Mouse (Mus musculus) ovary, postnatal 36 days (tissue): ENCODE data around the gene Thbs1.
"Not testable (repeated sequence)": the region's sequence is repeated elsewhere in the genome, so short reads cannot be mapped to it uniquely, and the experiment has no call there.

Experiments
- DNase-seq: peaks from one replicate; pipeline ENCODE4 v3.0.0; 2022; ENCODE audit warnings: low spot score, mixed read lengths

The Thbs1 gene

DNA sequence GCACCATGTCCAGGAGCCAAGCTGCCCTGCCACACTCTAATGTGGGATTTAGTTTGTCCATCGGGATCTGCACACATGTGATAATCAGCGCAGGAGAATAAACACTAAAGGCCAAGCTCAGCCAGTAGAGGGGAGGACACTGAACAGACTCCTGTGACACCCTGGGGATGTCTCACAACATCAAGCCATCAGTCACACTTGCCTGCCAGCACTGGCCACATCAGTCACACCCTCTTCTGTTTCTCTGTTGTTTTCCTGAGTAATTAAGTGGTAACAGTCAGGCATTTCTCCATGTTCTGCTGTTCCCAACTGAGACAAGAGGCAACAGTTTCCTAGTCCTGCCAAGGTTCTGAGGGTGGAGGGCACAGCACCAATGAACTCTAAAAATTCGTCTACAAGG is 36.1 kb downstream of the Thbs1 start:
- DNase-seq = not testable (repeated sequence)

DNA sequence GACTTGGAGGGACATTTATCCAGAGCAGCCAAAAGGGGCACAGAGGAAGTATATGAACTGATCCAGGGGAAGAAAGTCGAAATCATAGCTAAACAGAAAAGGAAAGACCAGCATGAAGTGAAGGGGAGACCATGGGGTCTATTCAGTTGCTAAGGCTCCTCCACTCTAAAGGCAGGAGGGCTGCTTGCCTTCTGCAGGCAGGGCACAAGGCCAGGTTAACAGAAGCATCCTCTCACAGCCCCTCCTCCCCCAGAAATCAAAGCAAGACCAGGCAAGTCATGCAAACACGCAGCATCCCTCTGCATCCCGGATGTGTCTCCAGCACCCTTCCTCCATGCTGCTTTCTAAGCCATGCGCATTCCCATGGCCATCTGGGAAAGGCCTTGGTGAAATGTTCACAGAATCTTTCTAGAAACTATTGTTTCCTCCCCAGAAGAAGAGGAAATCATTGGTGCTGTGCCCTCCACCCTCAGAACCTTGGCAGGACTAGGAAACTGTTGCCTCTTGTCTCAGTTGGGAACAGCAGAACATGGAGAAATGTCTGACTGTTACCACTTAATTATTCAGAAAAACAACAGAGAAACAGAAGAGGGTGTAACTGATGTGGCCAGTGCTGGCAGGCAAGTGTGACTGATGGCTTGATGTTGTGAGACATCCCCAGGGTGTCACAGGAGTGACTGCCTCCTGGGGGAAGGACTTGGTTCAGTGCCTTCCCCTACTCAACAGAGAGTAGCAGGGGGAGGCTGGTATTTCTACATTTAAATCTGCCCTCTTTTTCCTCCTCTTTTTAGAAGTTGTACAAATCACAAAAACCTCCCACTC is 36.9 kb downstream of the Thbs1 start:
- DNase-seq = no peak

DNA sequence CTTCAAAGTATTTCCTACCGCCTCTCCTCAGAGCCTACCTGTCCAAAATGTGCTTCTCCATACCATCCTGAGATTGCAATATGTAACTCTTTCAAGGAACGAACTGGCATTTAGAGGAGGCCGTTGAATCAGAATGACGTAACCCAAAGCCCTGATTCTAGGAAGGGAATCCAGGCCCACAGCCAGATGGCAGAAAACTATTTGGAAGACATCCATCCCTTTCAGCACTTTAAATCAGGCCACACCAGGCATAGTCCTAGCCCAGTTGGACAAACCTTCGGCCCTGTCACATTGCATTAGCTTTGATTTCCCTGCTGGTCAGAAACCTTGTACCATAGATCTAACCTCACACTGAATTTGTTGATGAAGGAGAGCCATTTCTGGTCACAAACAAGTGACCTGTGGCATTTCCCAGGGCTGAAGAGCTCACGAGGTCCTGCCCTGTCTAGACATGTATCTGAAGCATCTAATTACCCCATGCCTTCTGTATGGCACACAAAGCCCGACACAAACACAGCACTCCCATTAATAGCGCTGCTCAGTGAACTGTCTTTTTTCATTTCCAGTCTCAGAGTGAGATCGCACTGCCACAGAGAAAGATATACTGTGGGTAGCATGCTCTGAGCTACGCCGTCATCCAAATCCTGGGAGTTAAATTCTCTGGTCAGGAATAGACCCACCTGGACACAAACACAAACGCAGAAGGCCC is 38.3 kb downstream of the Thbs1 start:
- peak; percentile 26 for DNase-seq

DNA sequence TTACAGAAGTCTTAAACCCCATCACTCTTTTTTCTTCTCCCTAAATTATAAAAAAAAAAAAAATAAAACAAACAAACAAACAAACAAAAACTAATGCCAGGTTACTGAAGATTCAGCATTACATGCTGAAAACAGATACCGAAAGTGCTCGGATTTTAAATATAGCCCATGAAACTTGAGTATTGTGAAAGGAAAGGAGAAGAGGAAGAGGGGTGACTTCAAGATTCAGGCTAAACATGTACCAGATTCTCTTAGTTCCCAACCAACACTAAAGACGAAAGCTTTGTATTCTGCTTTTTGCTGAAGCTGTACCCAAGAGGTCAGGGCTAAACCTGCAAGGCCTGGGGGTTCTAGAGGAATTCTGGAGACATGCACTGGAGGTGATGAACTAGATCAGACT is 46.4 kb downstream of the Thbs1 start:
- DNase-seq = no peak

DNA sequence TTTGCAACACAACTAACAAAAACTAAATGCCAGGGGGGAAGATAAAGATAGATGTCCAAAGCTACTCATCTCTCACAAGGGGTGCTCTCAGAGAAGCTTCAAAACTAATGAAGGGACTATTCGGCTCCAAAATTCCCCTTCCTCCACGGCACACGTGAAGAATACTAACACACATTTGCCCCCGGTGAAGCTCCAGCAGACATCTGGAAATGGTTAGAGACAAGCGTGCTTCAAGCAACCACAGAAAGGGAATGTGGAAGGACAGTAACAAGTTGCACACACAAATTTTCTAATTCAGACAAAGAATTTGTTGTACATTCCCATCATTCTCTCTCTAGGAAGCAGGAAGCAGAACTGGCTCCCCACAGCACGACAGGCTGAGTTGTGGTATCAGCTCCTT is 47.5 kb downstream of the Thbs1 start:
- DNase-seq = no peak

DNA sequence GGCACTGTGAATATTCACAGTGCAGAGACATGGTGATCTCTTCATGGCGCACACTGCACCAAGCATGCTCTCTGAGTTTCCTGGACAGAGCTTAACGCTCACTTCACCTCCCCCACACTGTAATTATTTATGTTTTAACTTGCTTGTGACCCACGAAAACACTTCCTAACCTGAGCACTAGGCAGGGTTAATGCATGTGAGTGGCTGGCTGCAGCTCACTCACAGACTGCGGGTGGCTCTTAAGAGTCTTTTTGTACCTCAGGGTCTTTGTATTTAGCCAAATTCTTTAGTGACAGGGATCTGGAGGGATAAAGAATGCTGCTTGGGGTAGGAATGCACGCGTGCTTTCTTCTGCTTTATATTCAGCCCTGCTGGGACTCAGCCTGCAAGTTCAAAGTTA is 48.9 kb downstream of the Thbs1 start:
- no peak for DNase-seq

DNA sequence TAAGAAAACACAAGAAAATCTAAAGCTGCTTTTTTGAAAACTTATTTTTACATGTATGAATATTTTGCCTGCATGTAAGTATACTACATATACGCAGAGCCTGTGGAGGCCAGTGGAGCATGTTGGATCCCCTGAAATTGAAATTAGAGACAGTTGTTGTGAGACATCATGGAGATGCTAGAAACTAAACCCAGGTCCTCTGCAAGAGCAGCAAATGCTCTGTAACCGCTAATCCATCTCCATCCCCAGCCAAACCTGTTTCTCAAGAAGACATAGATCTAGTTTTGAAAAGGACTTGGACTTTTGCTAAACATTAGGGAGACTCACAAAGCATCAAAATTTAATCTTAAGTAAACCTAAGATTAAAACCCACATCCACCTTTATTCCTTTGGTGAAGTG is 49.3 kb downstream of the Thbs1 start:
- DNase-seq = no peak

DNA sequence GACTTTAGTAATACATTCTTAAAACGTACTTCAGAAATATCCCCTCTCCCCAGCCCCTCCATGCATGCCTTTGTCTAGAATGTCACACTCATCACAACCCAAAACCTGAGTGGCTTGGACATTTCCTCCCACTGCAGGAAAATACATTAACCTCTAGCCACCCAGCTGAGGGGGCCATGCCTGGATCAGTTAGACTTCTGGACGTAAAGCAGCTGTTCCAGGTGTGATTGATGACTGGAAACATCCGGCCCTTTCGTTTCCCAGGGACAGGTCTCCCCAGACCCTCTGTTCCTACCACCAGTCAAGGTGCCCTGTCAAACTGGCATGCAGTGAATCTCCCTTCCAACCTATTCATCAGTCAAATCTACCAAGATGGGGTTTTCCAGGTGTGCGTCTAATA is 50.8 kb downstream of the Thbs1 start:
- DNase-seq = no peak

DNA sequence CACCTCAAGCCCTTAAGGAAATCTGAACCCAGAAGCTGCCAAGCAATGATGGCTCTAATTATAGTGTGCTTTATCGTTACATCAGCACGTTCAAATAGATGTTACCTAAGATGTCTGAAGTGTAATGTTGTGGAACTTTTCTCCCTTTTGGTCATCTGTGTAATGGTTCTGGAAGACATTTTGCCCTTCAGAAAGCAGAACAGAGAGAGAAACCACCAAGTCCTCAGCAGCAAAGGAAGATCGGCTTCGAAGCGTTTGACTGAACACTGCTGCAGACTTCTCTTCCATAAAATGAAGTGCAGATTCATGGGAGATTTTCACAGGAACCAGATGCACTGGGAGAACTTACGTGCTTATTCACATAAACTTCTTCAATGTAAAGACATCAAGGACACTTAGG is 52.5 kb downstream of the Thbs1 start:
- DNase-seq = no peak

DNA sequence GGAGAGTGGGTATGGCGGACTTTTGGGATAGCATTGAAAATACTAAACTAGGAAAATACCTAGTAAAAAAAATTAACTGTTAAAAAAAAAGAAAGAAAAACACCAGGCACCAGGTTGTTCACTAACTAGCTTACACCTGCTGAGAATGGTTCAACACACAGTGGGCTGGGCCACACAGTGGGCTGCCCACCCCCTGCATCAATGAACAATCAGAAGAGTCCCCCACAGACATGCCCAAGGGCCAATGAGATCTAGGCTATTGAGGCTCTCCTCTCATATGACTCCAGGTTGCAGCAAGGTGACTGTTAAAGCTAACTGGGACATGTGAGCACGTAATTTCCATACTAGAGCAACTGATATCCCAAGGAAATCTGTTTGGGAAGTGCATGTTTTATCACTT is 54.0 kb downstream of the Thbs1 start:
- DNase-seq = no peak

DNA sequence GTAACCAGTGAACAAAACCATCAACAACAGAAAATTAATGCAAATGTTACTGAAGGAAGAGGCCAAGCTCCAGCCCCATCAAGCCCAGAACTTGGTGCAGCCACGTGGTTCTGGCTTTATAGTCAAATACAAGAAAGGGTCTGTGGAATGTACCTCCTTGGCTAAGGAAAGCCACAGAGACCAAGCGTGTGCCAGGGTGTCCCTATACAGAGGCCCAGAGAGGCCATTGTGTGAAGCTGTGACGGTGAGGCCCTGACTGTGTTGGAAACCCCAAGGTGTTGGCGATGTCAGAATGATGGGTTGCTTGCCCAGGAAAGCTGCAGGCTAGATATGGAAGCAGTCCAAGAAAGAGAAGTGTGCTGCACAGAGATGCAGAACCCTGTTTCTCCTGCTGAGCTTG is 56.1 kb downstream of the Thbs1 start:
- DNase-seq = no peak

DNA sequence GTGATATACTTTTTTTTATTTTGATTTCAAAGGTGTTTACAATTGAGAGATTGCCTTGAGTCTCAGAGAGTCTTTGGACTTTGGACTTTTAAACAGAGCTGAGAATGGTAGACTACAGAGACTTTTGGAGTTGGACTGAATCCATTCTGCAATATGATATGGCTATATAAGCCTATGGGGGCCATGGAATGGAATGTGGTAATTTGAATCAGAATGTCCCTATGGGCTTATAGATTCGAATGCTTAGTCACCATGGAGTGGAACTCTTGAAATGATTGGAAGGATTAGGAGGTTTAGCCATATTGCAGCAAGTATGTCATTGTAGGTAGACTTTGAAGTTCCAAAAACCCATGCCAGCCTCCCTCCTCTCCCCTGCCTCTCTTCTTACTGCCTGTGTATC is 56.5 kb downstream of the Thbs1 start:
- no peak for DNase-seq

DNA sequence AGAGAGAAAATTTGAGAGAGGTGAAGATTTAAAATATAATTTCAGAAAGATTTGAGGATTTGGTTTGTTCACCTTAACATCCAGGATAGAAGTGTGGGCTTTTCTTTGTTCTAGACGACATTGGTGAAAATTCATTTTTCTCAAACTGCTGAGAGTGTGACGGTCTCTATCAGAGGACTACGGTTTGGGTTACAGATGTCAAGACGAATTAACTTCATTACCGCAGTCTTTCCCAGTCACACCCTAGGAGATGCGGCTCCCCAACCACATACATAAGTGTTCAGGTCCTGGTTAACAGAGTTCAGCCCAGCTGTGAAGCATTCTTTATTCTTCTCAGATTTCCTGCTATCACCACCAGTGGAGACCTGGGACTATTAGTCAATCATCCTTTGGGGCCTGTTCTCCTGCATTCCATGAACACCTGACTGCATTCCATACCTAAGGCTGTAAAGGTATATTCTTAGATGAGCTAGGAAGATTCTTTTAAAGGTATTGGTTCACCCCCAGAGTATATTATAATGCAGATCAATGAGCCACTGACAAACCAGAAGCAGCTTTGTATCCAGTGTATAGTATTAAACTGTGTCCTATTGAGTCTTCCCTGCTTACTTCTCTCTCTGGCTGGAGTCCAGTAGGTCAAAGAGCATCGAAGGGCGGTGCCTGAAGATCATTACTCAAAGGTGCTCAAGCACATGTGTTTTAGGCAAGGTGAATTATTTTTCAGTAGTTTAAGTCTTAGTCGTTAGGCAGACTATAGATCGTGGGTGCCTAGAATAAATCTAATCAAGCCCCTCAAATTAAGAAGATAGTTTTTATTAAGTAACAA is 63.1 kb downstream of the Thbs1 start:
- no peak for DNase-seq
